Mouse (Mus musculus): ENCODE results near the gene Tmem186. TPM values are rescaled to one million over a fixed set of nuclear protein-coding genes. Genes with fewer than 3 reads are reported as not detected.

Tmem186 gene
- polyA plus RNA-seq (2021), result 12.6 TPM

- ChIA-PET POLR2A (interaction anchor here (0.6 to 0.7 kb wide), 2 partner anchors 10 to 51 kb away, joined by 3 to 4 read pairs; no protein-coding TSS in a partner anchor), CTCF (interaction anchor here (1.3 kb wide), 1 partner anchor 225 kb away, joined by 3 read pairs; no protein-coding TSS in a partner anchor)
- ATAC-seq, result peak; percentile 90
- H3K27me3 ChIP-seq, result no peaks in the 10 kb centered on the region
- no peak for TF ChIP-seq CTCF (IDR thresholded peaks at IDR 0.05)
- in situ Hi-C loops (cut with MboI; ENCODE audit: low pct_unique_long_range_greater_than_20kb), result loop anchor here (5.0 kb wide), 1 partner anchor 40 kb away; no protein-coding TSS in a partner anchor
- peak; percentile 82 for DNase-seq (ENCODE audit: low read depth, low spot score)
Observed at GRCm38 (mm10) chr16:8637217-8638051, at the start of gene Tmem186, which contains the start of gene Pmm2. Gene Tmem186 (minus strand): TSS chr16:8637712. Gene Pmm2 (plus strand): TSS chr16:8637674.

- ChIA-PET POLR2A (interaction anchor here (0.6 kb wide), 2 partner anchors 56 to 111 kb away, joined by 3 to 6 read pairs; no protein-coding TSS in a partner anchor), CTCF (interaction anchor here (0.9 to 3.8 kb wide), 12 partner anchors 8 to 184 kb away, joined by 3 to 29 read pairs (median 4); no protein-coding TSS in a partner anchor)
- no peak for DNase-seq (ENCODE audit: low read depth, low spot score)
- ATAC-seq, result no peak
- no peak for TF ChIP-seq CTCF (IDR thresholded peaks at IDR 0.05)
- in situ Hi-C loops (cut with MboI; ENCODE audit: low pct_unique_long_range_greater_than_20kb), result loop anchor here (5.0 kb wide), 2 partner anchors 80 to 180 kb away; no protein-coding TSS in a partner anchor
- H3K27me3 ChIP-seq, result no peaks in the 10 kb centered on the region
Observed at GRCm38 (mm10) chr16:8686871-8687535, 49.5 kb upstream of the Tmem186 start.

GRCm38 (mm10) chr16:8686121-8686870 is 48.8 kb upstream of the Tmem186 start:
- TF ChIP-seq CTCF (IDR thresholded peaks at IDR 0.05), result no peak
- CTCF ChIA-PET, result interaction anchor here (0.7 to 3.8 kb wide), 16 partner anchors 9 to 187 kb away, joined by 3 to 29 read pairs (median 4); no protein-coding TSS in a partner anchor
- in situ Hi-C loops (cut with MboI; ENCODE audit: low pct_unique_long_range_greater_than_20kb), result loop anchor here (5.0 kb wide), 2 partner anchors 81 to 181 kb away; no protein-coding TSS in a partner anchor
- H3K27me3 ChIP-seq, result no peaks in the 10 kb centered on the region
- no peak for DNase-seq (ENCODE audit: low read depth, low spot score)
- ATAC-seq, result peak; percentile 74
- POLR2A ChIA-PET, result no interaction called here

GRCm38 (mm10) chr16:8685087-8685486 is 47.6 kb upstream of the Tmem186 start:
- no peaks in the 10 kb centered on the region for H3K27me3 ChIP-seq
- DNase-seq (ENCODE audit: low read depth, low spot score), result no peak
- TF ChIP-seq CTCF (IDR thresholded peaks at IDR 0.05), result no peak
- no peak for ATAC-seq
- POLR2A ChIA-PET, result no interaction called here
- CTCF ChIA-PET, result interaction anchor here (3.8 kb wide), 1 partner anchor 84 kb away, joined by 29 read pairs; no protein-coding TSS in a partner anchor
- in situ Hi-C loops (cut with MboI; ENCODE audit: low pct_unique_long_range_greater_than_20kb), result loop anchor here (5.0 kb wide), 2 partner anchors 82 to 182 kb away; no protein-coding TSS in a partner anchor

GRCm38 (mm10) chr16:8680470-8680869 is 43.0 kb upstream of the Tmem186 start, which contains the start of gene Gm5767:
Gene Gm5767 (plus strand): TSS chr16:8680770.
- POLR2A ChIA-PET, result no interaction called here
- DNase-seq (ENCODE audit: low read depth, low spot score), result no peak
- no peak for TF ChIP-seq CTCF (IDR thresholded peaks at IDR 0.05)
- ATAC-seq, result no peak
- no peaks in the 10 kb centered on the region for H3K27me3 ChIP-seq
- in situ Hi-C loops (cut with MboI; ENCODE audit: low pct_unique_long_range_greater_than_20kb), result no loop called here
- CTCF ChIA-PET, result no interaction called here

- CTCF ChIA-PET, result interaction anchor here (1.6 kb wide), 1 partner anchor 88 kb away, joined by 6 read pairs; no protein-coding TSS in a partner anchor
- in situ Hi-C loops (cut with MboI; ENCODE audit: low pct_unique_long_range_greater_than_20kb), result loop anchor here (5.0 kb wide), 3 partner anchors 42 to 267 kb away; partner anchors contain the start of genes Pmm2 and Tmem186
- no peaks in the 10 kb centered on the region for H3K27me3 ChIP-seq
- POLR2A ChIA-PET, result no interaction called here
- ATAC-seq (no peak), DNase-seq (ENCODE audit: low read depth, low spot score) (no peak)
- TF ChIP-seq CTCF (IDR thresholded peaks at IDR 0.05), result no peak
Observed at GRCm38 (mm10) chr16:8679780-8680179, 42.3 kb upstream of the Tmem186 start.

- POLR2A ChIA-PET, result no interaction called here
- in situ Hi-C loops (cut with MboI; ENCODE audit: low pct_unique_long_range_greater_than_20kb), result loop anchor here (5.0 kb wide), 3 partner anchors 41 to 266 kb away; partner anchors contain the start of genes Pmm2 and Tmem186
- CTCF ChIA-PET, result interaction anchor here (1.6 kb wide), 1 partner anchor 89 kb away, joined by 6 read pairs; no protein-coding TSS in a partner anchor
- DNase-seq (ENCODE audit: low read depth, low spot score) (no peak), ATAC-seq (no peak)
- no peaks in the 10 kb centered on the region for H3K27me3 ChIP-seq
- TF ChIP-seq CTCF (IDR thresholded peaks at IDR 0.05), result no peak
Observed at GRCm38 (mm10) chr16:8678676-8679075, 41.2 kb upstream of the Tmem186 start.

- ChIA-PET POLR2A (no interaction called here), CTCF (interaction anchor here (0.9 to 1.5 kb wide), 2 partner anchors 159 to 183 kb away, joined by 3 read pairs; no protein-coding TSS in a partner anchor)
- TF ChIP-seq CTCF (IDR thresholded peaks at IDR 0.05), result no peak
- ATAC-seq, result no peak
- H3K27me3 ChIP-seq, result no peaks in the 10 kb centered on the region
- in situ Hi-C loops (cut with MboI; ENCODE audit: low pct_unique_long_range_greater_than_20kb), result loop anchor here (5.0 kb wide), 3 partner anchors 41 to 266 kb away; partner anchors contain the start of genes Pmm2 and Tmem186
- no peak for DNase-seq (ENCODE audit: low read depth, low spot score)
Observed at GRCm38 (mm10) chr16:8678035-8678434, 40.5 kb upstream of the Tmem186 start.

GRCm38 (mm10) chr16:8676800-8677199 is 39.3 kb upstream of the Tmem186 start:
- in situ Hi-C loops (cut with MboI; ENCODE audit: low pct_unique_long_range_greater_than_20kb), result loop anchor here (5.0 kb wide), 3 partner anchors 39 to 264 kb away; partner anchors contain the start of genes Pmm2 and Tmem186
- DNase-seq (ENCODE audit: low read depth, low spot score) (no peak), ATAC-seq (no peak)
- ChIA-PET CTCF (interaction anchor here (0.6 to 1.5 kb wide), 9 partner anchors 9 to 265 kb away, joined by 3 to 6 read pairs (median 3); no protein-coding TSS in a partner anchor), POLR2A (no interaction called here)
- no peaks in the 10 kb centered on the region for H3K27me3 ChIP-seq
- TF ChIP-seq CTCF (IDR thresholded peaks at IDR 0.05), result no peak

Data from Patski (cell line).